Mouse (Mus musculus) ES-Bruce4 (cell line): ENCODE results near the gene Myo1e.

ENCODE experiments used
- CTCF ChIP-seq: IDR thresholded peaks from one replicate; pipeline ENCODE4 v1.8.1; 2011; ENCODE audit warnings: low read depth, low read length
- EP300 ChIP-seq: IDR thresholded peaks from 2 replicates; pipeline ENCODE4 v1.6.1; 2011; ENCODE audit warnings: low read depth, low read length; ENCODE audit not compliant: insufficient read depth

DNA sequence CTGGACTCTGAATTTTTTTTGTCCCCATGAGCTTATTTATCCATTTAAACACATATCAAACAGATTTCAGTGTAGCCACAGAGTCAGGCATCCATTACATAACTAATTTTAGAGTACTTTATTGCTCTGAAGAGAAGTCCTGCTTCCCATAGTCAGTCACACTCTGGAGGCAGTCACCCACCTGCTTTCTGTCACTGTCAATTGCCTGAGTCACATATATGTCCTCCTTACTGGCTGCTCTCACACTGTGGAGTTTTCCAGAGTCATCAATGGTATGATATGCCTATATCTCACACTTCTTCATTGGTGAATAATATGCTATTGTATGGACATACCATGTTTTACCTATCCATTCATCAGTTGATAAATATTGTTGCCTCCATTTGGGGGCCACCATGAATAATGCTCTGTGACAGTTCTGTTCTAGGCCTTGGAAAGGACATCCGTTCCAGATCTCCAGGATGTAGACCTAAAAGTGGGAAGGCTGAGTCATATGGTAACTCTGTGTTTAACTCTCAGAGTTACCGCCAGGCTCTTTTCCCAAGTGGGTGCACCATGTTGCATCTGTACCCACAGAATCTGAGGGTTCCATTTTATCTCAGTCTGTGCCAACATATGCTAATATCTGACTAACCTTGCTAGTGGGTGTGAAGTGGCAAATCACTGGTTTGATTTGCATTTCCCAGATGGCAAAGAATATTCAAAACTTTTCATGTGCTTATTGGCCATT is 152.4 kb downstream of the Myo1e start:
- TF ChIP-seq CTCF: no peak
- TF ChIP-seq EP300: no peak
